Mouse (Mus musculus) hindbrain, embryonic 10.5 days (tissue): ENCODE measurements at regions not wholly inside any gene's neighbourhood (a gene's known extent, or its start where the extent isn't known, plus 50 kb on each side); places are given as distances from the start of the nearest gene placed in this dataset.

Experiments
- DNase-seq: peaks from one replicate; pipeline ENCODE4 v3.0.0-alpha.2; 2017; ENCODE audit warnings: low spot score
- H3K27ac ChIP-seq: fragments of 300-500 bp; sonication (generic); 2 replicates; pipeline ENCODE4 v1.5.1; 2016; ENCODE audit warnings: mild to moderate bottlenecking, moderate library complexity
- H3K27me3 ChIP-seq: fragments of 300-500 bp; sonication (generic); 2 replicates; pipeline ENCODE4 v1.6.1; 2016; ENCODE audit warnings: mild to moderate bottlenecking; ENCODE audit not compliant: poor library complexity, insufficient read depth, severe bottlenecking
- H3K36me3 ChIP-seq: fragments of 300-500 bp; sonication (generic); 2 replicates; pipeline ENCODE4 v1.6.1; 2016; ENCODE audit warnings: mild to moderate bottlenecking, moderate library complexity
- H3K4me1 ChIP-seq: fragments of 300-500 bp; sonication (generic); replicated peaks from 2 replicates; pipeline ENCODE4 v1.6.1; 2016; ENCODE audit warnings: mild to moderate bottlenecking
- H3K4me3 ChIP-seq: fragments of 300-500 bp; sonication (generic); 2 replicates; pipeline ENCODE4 v1.5.1; 2016; ENCODE audit warnings: mild to moderate bottlenecking, moderate library complexity
- H3K9me3 ChIP-seq: fragments of 300-500 bp; sonication (generic); 2 replicates; pipeline ENCODE4 v1.6.1; 2016; ENCODE audit warnings: mild to moderate bottlenecking, moderate library complexity
- WGBS: fragments of 180-500 bp; shearing (Covaris S2); methylation state at CpG from one replicate; pipeline ENCODE4 v1.1.7; 2016; 5-methylcytosine and 5-hydroxymethylcytosine counted together

GRCm38 (mm10) chr14:25083847-25084246 is 375.1 kb upstream of the Zmiz1 start:
- Histone ChIP-seq H3K9me3 (peaks cover 5% of the 10 kb centered on the region; the same call in 1 of the 2 replicates), H3K27ac (no peak overlapping the region), H3K36me3 (no peaks in the 10 kb centered on the region), H3K4me3 (no peak overlapping the region), H3K4me1 (no peaks in the 10 kb centered on the region), H3K27me3 (no peaks in the 10 kb centered on the region)
- no peak for DNase-seq
- 90% methylated on average over 4 of the region's 4 CpGs for WGBS

- Histone ChIP-seq H3K4me3 (no peak overlapping the region), H3K27ac (no peak overlapping the region), H3K27me3 (no peaks in the 10 kb centered on the region), H3K36me3 (no peaks in the 10 kb centered on the region), H3K9me3 (peaks cover 17% of the 10 kb centered on the region), H3K4me1 (no peaks in the 10 kb centered on the region)
- WGBS = 91% methylated on average over 3 of the region's 3 CpGs
- no peak for DNase-seq
Observed at GRCm38 (mm10) chr14:25096786-25097185, 362.2 kb upstream of the Zmiz1 start.

GRCm38 (mm10) chr14:25105391-25105790 is 353.6 kb upstream of the Zmiz1 start:
- Histone ChIP-seq H3K36me3 (no peaks in the 10 kb centered on the region), H3K27ac (peak overlapping the region; percentile 56), H3K4me3 (no peak overlapping the region), H3K9me3 (no peaks in the 10 kb centered on the region), H3K4me1 (peaks cover 38% of the 10 kb centered on the region), H3K27me3 (no peaks in the 10 kb centered on the region)
- peak; percentile 23 for DNase-seq
- 79% methylated on average over 10 of the region's 10 CpGs for WGBS

- Histone ChIP-seq H3K4me1 (peaks cover 45% of the 10 kb centered on the region), H3K27ac (0 out of 2 replicates have a peak overlapping the region, but pooled peaks have one; percentile 97), H3K4me3 (no peak overlapping the region), H3K36me3 (no peaks in the 10 kb centered on the region), H3K9me3 (0 out of 2 replicates have a peak, but pooled peaks cover 3% of the 10 kb centered on the region), H3K27me3 (no peaks in the 10 kb centered on the region; the same call in 1 of the 2 replicates)
- 99% methylated on average over 2 of the region's 2 CpGs for WGBS
- DNase-seq = no peak
Observed at GRCm38 (mm10) chr14:25106451-25106850, 352.5 kb upstream of the Zmiz1 start.

DNA sequence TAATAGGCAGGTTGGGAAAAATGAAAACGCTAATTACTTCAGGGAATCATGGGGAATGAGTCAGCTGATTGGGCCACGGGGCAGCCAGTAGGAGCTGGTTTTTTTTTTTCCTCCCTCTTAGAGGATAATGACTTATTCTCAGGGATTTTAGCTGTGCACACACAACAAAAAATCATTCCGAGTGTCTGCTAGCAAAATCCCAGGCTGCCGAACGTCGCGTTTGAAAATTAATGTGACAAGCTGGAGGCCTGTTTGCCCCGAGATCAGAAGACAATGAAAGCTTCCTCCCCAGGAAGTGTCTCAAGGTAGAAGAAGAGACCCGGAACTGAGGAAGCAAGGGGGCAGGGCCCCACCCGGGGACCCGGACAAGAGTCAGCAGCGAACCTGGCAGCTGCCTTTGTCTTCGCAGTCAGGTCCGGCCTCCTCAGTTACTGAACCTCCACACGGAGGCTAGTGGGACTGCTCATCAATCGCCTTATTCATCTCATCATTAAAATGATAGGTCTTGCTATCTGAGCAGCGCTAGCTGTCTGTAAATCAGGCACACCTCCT is 350.8 kb upstream of the Zmiz1 start:
- H3K4me3 ChIP-seq = peak overlapping the region; percentile 37
- H3K27me3 ChIP-seq = no peaks in the 10 kb centered on the region; the same call in 1 of the 2 replicates
- DNase-seq = no peak
- peaks cover 50% of the 10 kb centered on the region for H3K4me1 ChIP-seq
- H3K27ac ChIP-seq = peak overlapping the region; percentile 97
- H3K9me3 ChIP-seq = 0 out of 2 replicates have a peak, but pooled peaks cover 4% of the 10 kb centered on the region
- H3K36me3 ChIP-seq = no peaks in the 10 kb centered on the region
- 10% methylated on average over 17 of the region's 17 CpGs for WGBS

GRCm38 (mm10) chr14:25108701-25109290 is 350.2 kb upstream of the Zmiz1 start:
- Histone ChIP-seq H3K4me3 (peak overlapping the region; percentile 37), H3K9me3 (0 out of 2 replicates have a peak, but pooled peaks cover 4% of the 10 kb centered on the region), H3K27ac (peak overlapping the region; percentile 97), H3K27me3 (no peaks in the 10 kb centered on the region; the same call in 1 of the 2 replicates), H3K4me1 (peaks cover 52% of the 10 kb centered on the region), H3K36me3 (no peaks in the 10 kb centered on the region)
- peak; percentile 97 for DNase-seq
- WGBS = 1% methylated on average over 8 of the region's 8 CpGs

GRCm38 (mm10) chr14:25109691-25110090 is 349.3 kb upstream of the Zmiz1 start:
- Histone ChIP-seq H3K36me3 (no peaks in the 10 kb centered on the region), H3K4me3 (no peak overlapping the region), H3K27me3 (no peaks in the 10 kb centered on the region; the same call in 1 of the 2 replicates), H3K4me1 (peaks cover 56% of the 10 kb centered on the region), H3K27ac (peak overlapping the region; percentile 97), H3K9me3 (0 out of 2 replicates have a peak, but pooled peaks cover 4% of the 10 kb centered on the region)
- 44% methylated on average over 1 of the region's 1 CpGs for WGBS
- DNase-seq = no peak

DNA sequence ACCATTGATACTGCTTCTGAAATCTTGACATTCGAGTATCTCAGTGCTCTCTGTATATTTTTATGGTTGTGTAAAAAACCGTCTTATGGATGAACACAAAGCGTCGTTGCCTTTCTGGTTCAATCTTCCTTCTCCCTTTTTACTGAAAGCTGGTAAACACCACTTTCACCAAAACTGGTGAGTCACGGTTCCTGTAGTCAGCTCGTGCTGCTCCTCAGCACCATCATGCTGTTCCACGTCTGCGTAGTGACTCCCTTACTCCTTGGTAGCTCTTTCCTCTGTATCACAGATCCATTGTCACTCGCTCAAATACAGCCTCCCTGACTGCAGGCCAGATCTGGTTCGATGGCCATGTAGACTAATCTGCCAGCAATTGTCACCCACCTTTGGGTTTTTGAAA is 346.2 kb upstream of the Zmiz1 start:
- whole genome bisulfite sequencing = 85% methylated on average over 10 of the region's 10 CpGs
- H3K4me1 ChIP-seq = peaks cover 58% of the 10 kb centered on the region

GRCm38 (mm10) chr14:25113326-25113725 is 345.7 kb upstream of the Zmiz1 start:
- peak overlapping the region; percentile 73; the same call in 1 of the 2 replicates for H3K27ac ChIP-seq
- WGBS = 82% methylated on average over 2 of the region's 2 CpGs
- H3K4me3 ChIP-seq = no peak overlapping the region
- peaks cover 53% of the 10 kb centered on the region for H3K4me1 ChIP-seq
- H3K9me3 ChIP-seq = 0 out of 2 replicates have a peak, but pooled peaks cover 6% of the 10 kb centered on the region
- DNase-seq = no peak
- no peaks in the 10 kb centered on the region for H3K36me3 ChIP-seq
- H3K27me3 ChIP-seq = no peaks in the 10 kb centered on the region; the same call in 1 of the 2 replicates

More for the DNA sequence above, 346.2 kb upstream of the Zmiz1 start:
- H3K27me3 ChIP-seq = no peaks in the 10 kb centered on the region; the same call in 1 of the 2 replicates
- H3K9me3 ChIP-seq = 0 out of 2 replicates have a peak, but pooled peaks cover 4% of the 10 kb centered on the region
- DNase-seq = no peak
- H3K4me3 ChIP-seq = no peak overlapping the region
- peak overlapping the region; percentile 73 for H3K27ac ChIP-seq
- no peaks in the 10 kb centered on the region for H3K36me3 ChIP-seq

DNA sequence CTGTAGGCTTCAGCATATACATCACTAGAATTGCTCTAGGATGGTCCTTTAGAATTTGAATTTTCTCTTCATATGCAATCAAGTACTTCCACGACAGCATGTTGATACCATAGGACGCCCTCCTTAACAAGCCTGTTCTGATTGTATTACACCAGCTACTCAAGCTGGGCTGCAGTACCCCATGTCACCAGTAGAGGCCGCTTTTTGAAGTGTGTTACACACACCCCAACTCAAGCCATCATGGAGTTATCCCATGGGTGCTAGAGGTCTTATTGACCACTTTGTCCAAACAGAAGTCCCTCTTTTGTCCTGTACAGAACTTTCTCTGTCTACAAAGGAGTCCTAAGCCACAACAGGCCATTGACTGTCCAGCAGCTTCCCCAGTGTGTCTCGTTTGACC is 342.6 kb upstream of the Zmiz1 start:
- Histone ChIP-seq H3K9me3 (0 out of 2 replicates have a peak, but pooled peaks cover 3% of the 10 kb centered on the region), H3K27ac (no peak overlapping the region), H3K4me1 (peaks cover 25% of the 10 kb centered on the region), H3K27me3 (no peaks in the 10 kb centered on the region), H3K36me3 (no peaks in the 10 kb centered on the region), H3K4me3 (no peak overlapping the region)
- peak; percentile 73 for DNase-seq
- 50% methylated on average over 4 of the region's 4 CpGs for WGBS

GRCm38 (mm10) chr14:25119999-25120398 is 339.0 kb upstream of the Zmiz1 start:
- H3K9me3 ChIP-seq = 0 out of 2 replicates have a peak, but pooled peaks cover 2% of the 10 kb centered on the region

DNA sequence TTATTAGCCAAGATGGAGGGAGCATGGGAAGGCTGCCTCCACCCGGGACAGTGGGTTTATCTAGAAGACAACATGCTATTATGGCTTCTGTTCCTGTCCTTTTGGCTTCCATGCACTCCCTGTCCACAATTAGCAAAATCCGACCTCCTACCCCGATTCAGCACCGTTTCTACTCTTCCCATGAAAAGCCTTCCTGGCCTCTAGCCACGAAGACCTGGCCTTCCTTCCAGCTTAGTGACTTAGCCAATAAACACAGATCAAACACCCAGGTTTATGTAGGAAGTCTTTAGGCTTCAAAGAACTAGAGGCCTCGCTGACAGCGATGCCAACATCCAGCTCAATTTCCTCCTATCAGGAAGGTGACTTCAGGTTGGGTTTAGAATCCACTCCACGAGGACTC is 338.5 kb upstream of the Zmiz1 start:
- WGBS = 76% methylated on average over 8 of the region's 8 CpGs
- Histone ChIP-seq H3K9me3 (0 out of 2 replicates have a peak, but pooled peaks cover 2% of the 10 kb centered on the region), H3K36me3 (no peaks in the 10 kb centered on the region), H3K27me3 (no peaks in the 10 kb centered on the region; the same call in 1 of the 2 replicates), H3K4me3 (no peak overlapping the region), H3K27ac (no peak overlapping the region), H3K4me1 (peaks cover 19% of the 10 kb centered on the region)
- DNase-seq = no peak

More at GRCm38 (mm10) chr14:25119999-25120398, 339.0 kb upstream of the Zmiz1 start:
- no peak for DNase-seq
- Histone ChIP-seq H3K36me3 (no peaks in the 10 kb centered on the region), H3K4me3 (no peak overlapping the region), H3K27ac (no peak overlapping the region), H3K4me1 (peaks cover 24% of the 10 kb centered on the region), H3K27me3 (no peaks in the 10 kb centered on the region; the same call in 1 of the 2 replicates)
- WGBS = 84% methylated on average over 4 of the region's 4 CpGs

DNA sequence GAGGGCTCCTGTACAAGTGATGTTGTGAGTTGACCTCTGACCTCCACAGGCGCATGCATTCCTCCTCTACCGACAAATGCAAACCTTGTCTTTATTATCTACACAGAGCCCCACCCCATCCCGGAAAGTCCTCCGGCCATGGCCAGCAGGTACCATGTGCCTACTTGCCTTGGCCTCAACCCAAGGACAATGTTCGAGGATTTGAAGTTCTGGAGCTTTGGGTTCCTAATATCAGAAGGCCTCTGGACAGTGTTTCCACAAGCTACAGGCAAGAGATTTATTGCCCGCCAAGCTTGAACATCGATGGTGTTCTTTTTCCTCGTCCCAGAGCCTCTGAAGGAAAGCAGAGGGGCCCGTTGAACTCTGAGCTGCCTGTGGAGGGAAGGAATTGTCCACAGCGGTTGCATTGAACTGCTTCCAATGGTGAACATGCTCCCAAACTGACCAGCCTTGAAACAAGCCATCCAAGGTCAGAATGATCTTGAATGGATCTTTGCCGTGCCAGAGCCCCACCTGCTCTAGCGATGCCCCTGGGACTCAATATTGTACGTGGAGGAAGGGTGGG is 335.9 kb upstream of the Zmiz1 start:
- H3K4me1 ChIP-seq = peaks cover 39% of the 10 kb centered on the region

More for the DNA sequence above, 335.9 kb upstream of the Zmiz1 start:
- whole genome bisulfite sequencing = 89% methylated on average over 13 of the region's 13 CpGs
- Histone ChIP-seq H3K36me3 (no peaks in the 10 kb centered on the region), H3K4me3 (no peak overlapping the region), H3K27me3 (no peaks in the 10 kb centered on the region; the same call in 1 of the 2 replicates), H3K27ac (peak overlapping the region; percentile 62; the same call in 1 of the 2 replicates), H3K9me3 (0 out of 2 replicates have a peak, but pooled peaks cover under 1% of the 10 kb centered on the region)
- DNase-seq = no peak
